Mouse (Mus musculus): Measurements from ENCODE around the gene Nfib. TPM values are rescaled to one million over a fixed set of nuclear protein-coding genes. Genes with fewer than 3 reads are reported as not detected.

Gene Nfib
- total and polyA plus RNA-seq, 3 experiments: not detected

GRCm38 (mm10) chr4:82290623-82291022, 414.9 kb downstream of the Nfib start:
- DNase-seq (ENCODE audit: low read depth, low spot score): no peak
- H3K27ac ChIP-seq (ENCODE audit: control insufficient read depth, low read depth, low read length): no peak overlapping the region
- no peaks in the 10 kb centered on the region for H3K9me3 ChIP-seq (replicated peaks; ENCODE audit: insufficient read depth, low read length)
- H3K36me3 ChIP-seq (ENCODE audit: control insufficient read depth in 1 of 2, insufficient read depth in 2 of 2, low read length in 2 of 2): no peaks in the 10 kb centered on the region
- H3K27me3 ChIP-seq (ENCODE audit: control insufficient read depth in 1 of 2, insufficient read depth in 2 of 2, low read length in 2 of 2): no peaks in the 10 kb centered on the region
- TF ChIP-seq ZMIZ1 (IDR thresholded peaks at IDR 0.05; ENCODE audit: low read depth, low read length): no peak
- no peak for TF ChIP-seq JUND (IDR thresholded peaks at IDR 0.05; ENCODE audit: low read depth, low read length)
- TF ChIP-seq KAT2A (conservative IDR thresholded peaks at IDR 0.05; ENCODE audit: low read depth, low read length): no peak
- no peak for TF ChIP-seq USF2 (IDR thresholded peaks at IDR 0.05; ENCODE audit: borderline replicate concordance in 1 of 2, insufficient read depth in 1 of 2, low read depth in 1 of 2, low read length in 2 of 2)
- TF ChIP-seq ZC3H11A (IDR thresholded peaks at IDR 0.05; ENCODE audit: low read depth, low read length): no peak
- TF ChIP-seq POLR2A (IDR thresholded peaks at IDR 0.05; ENCODE audit: control insufficient read depth in 1 of 2, insufficient read depth in 1 of 2, low read depth in 1 of 2, low read length in 2 of 2, poor library complexity in 1 of 2): no peak
- TF ChIP-seq ELF1 (IDR thresholded peaks at IDR 0.05; ENCODE audit: low read depth, low read length): no peak
- no peak for TF ChIP-seq MAZ (IDR thresholded peaks at IDR 0.05; ENCODE audit: low read depth, low read length)
- TF ChIP-seq CTCF (IDR thresholded peaks at IDR 0.05 in 2 of 3, conservative IDR thresholded peaks at IDR 0.05 in 1 of 3; ENCODE audit: control insufficient read depth in 1 of 3, insufficient read depth in 1 of 3, low read depth in 2 of 3, low read length in 3 of 3, poor library complexity in 1 of 3, severe bottlenecking in 1 of 3): no peak
- TF ChIP-seq MYC (IDR thresholded peaks at IDR 0.05; ENCODE audit: low read depth, low read length): no peak
- no peak for TF ChIP-seq CHD1 (IDR thresholded peaks at IDR 0.05; ENCODE audit: low read depth, low read length)
- no peak for TF ChIP-seq POLR2AphosphoS2 (IDR thresholded peaks at IDR 0.05; ENCODE audit: low read length)
- TF ChIP-seq MEF2A (IDR thresholded peaks at IDR 0.05; ENCODE audit: extremely low read depth, insufficient replicate concordance, low read depth, low read length, poor library complexity, severe bottlenecking): no peak
- no peak for TF ChIP-seq RAD21 (IDR thresholded peaks at IDR 0.05; ENCODE audit: low read depth, low read length)
- TF ChIP-seq RCOR1 (IDR thresholded peaks at IDR 0.05; ENCODE audit: low read depth, low read length): no peak
- H3K4me1 ChIP-seq (ENCODE audit: control insufficient read depth in 1 of 2, insufficient read depth in 2 of 2, low read length in 2 of 2): no peaks in the 10 kb centered on the region
- no peak overlapping the region for H3K9ac ChIP-seq (ENCODE audit: control insufficient read depth, low read depth, low read length, poor library complexity, severe bottlenecking)
- H3K79me2 ChIP-seq (ENCODE audit: control insufficient read depth, insufficient read depth, low read length, poor library complexity): no peaks in the 10 kb centered on the region
- H3K4me3 ChIP-seq (ENCODE audit: control insufficient read depth in 1 of 2, insufficient read depth in 1 of 2, low read depth in 2 of 2, low read length in 2 of 2): no peak overlapping the region

- Histone ChIP-seq H3K27me3 (ENCODE audit: control insufficient read depth in 1 of 2, insufficient read depth in 2 of 2, low read length in 2 of 2) (no peaks in the 10 kb centered on the region), H3K4me3 (ENCODE audit: control insufficient read depth in 1 of 2, insufficient read depth in 1 of 2, low read depth in 2 of 2, low read length in 2 of 2) (no peak overlapping the region), H3K27ac (ENCODE audit: control insufficient read depth, low read depth, low read length) (no peak overlapping the region), H3K4me1 (ENCODE audit: control insufficient read depth in 1 of 2, insufficient read depth in 2 of 2, low read length in 2 of 2) (no peaks in the 10 kb centered on the region), H3K9me3 (replicated peaks; ENCODE audit: insufficient read depth, low read length) (no peaks in the 10 kb centered on the region), H3K9ac (ENCODE audit: control insufficient read depth, low read depth, low read length, poor library complexity, severe bottlenecking) (no peak overlapping the region), H3K79me2 (ENCODE audit: control insufficient read depth, insufficient read depth, low read length, poor library complexity) (no peaks in the 10 kb centered on the region), H3K36me3 (ENCODE audit: control insufficient read depth in 1 of 2, insufficient read depth in 2 of 2, low read length in 2 of 2) (no peaks in the 10 kb centered on the region)
- TF ChIP-seq E2F4 (IDR thresholded peaks at IDR 0.05; ENCODE audit: borderline replicate concordance, low read depth, low read length) (no peak), SMC3 (IDR thresholded peaks at IDR 0.05; ENCODE audit: low read depth, low read length) (no peak), USF1 (IDR thresholded peaks at IDR 0.05; ENCODE audit: low read depth, low read length) (no peak), POLR2AphosphoS5 (IDR thresholded peaks at IDR 0.05; ENCODE audit: borderline replicate concordance, low read depth, low read length) (no peak), USF2 (IDR thresholded peaks at IDR 0.05; ENCODE audit: borderline replicate concordance in 1 of 2, insufficient read depth in 1 of 2, low read depth in 1 of 2, low read length in 2 of 2) (no peak), CHD1 (IDR thresholded peaks at IDR 0.05; ENCODE audit: low read depth, low read length) (no peak), POLR2AphosphoS2 (IDR thresholded peaks at IDR 0.05; ENCODE audit: low read length) (no peak), ZKSCAN1 (IDR thresholded peaks at IDR 0.05; ENCODE audit: low read depth, low read length) (no peak), MEF2A (IDR thresholded peaks at IDR 0.05; ENCODE audit: extremely low read depth, insufficient replicate concordance, low read depth, low read length, poor library complexity, severe bottlenecking) (no peak), MXI1 (IDR thresholded peaks at IDR 0.05; ENCODE audit: low read depth, low read length) (no peak)
- no peak for DNase-seq (ENCODE audit: low read depth, low spot score)
These were observed 416.0 kb downstream of the Nfib start for GRCm38 (mm10) chr4:82289596-82289995.
